Mouse (Mus musculus) spleen, adult 2 months (tissue): ENCODE measurements around the gene Umad1.

Source experiments
- CTCF ChIP-seq: fragments of 200-500 bp; IDR thresholded peaks from 2 replicates; pipeline ENCODE4 v1.5.1; 2011; ENCODE audit warnings: mild to moderate bottlenecking, inconsistent platforms; ENCODE audit not compliant: insufficient read depth, insufficient read length, insufficient replicate concordance; ENCODE audit errors: extremely low read depth
- POLR2A ChIP-seq: fragments of 200-500 bp; IDR thresholded peaks from 2 replicates; pipeline ENCODE4 v1.6.1; 2011; ENCODE audit warnings: low read depth, low read length, inconsistent platforms

DNA sequence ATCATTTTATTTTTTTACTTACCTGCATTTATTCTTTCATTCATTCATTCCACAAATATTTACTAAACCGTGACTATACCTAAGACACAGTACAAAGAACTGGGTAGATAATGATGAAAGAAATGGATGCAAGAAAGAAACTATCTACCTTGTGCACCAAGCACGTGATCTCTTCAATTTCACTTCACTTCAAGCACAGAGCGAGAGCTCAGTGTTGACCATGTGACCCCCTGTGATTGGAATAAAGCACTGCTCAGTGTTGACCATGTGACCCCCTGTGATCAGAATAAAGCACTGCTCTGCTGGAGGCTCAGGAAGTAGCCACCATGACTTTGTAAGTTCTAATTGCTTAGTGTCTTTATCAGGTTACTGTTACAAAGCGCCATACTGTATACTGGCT is 115.6 kb downstream of the Umad1 start:
- no peak for TF ChIP-seq CTCF
- no peak for TF ChIP-seq POLR2A
